Mouse (Mus musculus) c-Kit-negative CD71-positive TER-119-positive erythroid progenitor cells, embryonic 14.5 days (primary cell): Measurements from ENCODE around the gene Zfp13.

ENCODE experiments used
- DNase-seq: peaks from one replicate; pipeline ENCODE4 v3.0.0-alpha.2; 2013; ENCODE audit warnings: low read depth, low spot score

Gene Zfp13

DNA sequence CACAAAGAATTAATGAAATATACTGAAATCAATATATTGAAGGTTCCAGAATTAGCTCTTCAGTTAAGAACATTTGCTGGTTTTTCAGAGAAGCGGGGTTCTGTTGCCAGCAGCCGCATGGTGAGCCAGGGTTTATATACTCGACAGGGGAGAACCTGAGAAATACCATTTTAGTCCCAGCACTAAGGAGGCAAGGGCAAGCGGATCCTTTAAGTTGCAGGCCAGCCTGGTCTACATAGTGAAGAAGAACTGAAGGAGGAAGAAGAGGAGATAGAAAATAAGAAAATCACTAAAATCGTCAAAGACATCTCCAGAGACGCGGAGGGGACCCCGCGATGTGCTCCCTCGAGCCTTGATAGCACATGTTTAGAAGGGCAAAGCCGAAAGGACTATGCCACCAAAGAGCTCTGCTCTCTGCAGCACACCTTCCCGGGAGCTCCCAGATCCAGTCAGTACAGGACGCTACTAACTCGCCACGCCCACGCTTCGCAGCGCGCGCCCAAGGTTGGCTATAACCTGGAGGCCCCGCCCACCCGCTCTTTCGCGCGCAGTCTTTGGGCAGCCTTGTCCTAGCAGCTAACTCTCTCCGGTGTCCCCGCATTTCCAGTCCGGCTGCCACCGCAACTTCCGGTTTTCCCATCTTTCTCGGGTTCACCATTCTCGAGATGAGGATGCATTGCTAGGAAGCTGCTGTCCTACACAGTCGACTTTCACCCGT, 6.9 kb downstream of the Zfp13 start:
- peak; percentile 91 for DNase-seq

DNA sequence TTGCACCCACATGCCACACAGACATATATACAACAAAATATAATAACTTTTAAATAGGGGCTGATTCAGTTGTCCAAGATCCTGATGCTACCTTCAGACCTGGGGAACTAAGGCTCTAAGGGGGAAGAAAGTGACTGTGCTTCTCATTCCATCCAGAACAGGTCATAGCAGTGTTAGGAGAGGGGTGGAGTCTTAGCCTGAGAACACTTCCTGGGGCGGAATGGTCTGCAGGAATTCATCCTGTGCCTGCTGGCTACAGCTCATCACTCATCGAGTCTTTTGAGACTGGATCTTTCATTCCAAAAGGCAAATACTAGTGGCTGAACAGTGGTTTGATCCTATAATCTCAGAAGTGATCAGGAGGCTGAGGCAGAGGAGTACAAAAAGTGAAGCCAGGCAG, 12.0 kb downstream of the Zfp13 start:
- no peak for DNase-seq

DNA sequence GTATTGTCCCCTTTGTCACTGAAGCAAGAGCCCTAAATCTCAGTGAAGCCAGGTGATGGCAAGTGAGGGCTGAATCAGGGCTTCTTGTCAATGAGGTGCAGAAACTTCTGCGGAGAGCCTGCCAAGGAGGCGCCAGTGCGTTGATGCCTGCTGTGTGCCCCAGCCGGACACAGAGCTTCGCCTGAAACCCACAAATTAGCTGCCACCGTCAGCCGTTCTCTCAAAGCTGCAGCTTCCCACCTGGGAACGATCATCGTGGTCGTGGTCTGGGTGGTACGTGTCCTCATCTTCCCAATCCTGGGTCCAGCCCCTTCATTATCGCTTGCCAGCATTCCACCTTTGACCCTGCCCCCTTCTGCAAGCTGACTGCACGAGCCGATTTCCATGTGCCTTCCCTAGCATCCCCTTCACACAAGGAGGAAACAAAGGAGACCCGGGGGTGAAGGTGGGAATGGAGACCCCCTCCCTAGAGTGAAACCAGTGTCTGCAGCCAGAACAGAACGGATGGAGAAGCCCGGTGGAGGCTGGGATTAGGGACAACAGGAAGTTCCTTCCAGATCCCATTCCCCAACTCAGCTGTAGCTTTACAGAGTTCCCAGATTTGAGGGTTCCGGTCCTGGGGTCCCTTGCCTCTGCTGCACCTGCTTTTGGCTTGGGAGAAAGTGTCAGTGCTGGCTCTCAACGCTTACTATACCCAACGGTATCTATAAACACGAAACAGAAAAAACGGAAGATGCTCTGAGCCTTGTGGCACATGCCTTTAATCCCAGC, 13.4 kb downstream of the Zfp13 start:
- no peak for DNase-seq

DNA sequence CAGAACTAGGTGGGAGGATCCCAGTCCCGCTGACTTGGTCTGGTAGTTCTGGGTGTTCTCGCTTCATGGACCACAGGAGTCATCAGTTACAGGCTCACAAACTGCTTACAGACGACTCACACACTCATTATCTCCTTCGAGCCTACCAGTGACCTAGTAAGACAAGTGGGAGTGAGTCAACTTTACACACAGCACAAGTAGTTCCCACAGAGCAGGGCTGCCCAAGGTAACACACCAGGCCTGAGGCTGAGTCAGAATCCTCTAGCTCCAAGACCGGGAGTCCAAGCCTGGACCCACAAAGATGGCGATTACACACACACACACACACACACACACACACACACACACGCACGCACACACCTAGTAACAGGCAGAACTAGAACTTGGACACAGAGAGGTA, 14.5 kb downstream of the Zfp13 start:
- no peak for DNase-seq

DNA sequence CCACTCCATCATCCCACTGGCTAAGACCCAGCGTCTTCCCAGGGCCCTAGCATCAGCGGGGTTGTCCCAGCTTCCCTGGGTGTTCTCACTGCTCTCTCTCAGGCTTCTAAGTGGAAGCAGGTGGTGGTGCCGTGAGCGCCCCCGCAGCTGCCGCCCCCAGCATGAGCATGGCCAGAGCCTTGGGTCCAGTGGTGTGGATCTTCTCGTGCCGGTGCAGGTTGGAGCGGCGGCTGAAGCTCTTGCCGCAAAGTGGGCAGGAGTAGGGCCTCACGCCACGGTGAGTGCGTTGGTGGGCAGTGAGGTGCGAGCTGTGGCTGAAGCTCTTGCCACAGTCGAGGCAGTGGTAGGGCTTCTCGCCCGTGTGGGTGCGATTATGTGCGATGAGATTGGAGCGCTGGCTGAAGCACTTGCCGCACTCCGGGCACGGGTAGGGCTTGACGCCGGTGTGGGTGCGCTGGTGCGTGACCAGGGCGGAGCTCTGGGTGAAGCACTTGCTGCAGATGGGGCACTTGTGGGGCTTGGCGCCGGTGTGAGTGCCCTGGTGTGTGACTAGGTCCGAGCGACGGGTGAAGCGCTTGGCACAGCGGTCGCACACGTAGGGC, 23.2 kb downstream of the Zfp13 start:
- DNase-seq = no peak

DNA sequence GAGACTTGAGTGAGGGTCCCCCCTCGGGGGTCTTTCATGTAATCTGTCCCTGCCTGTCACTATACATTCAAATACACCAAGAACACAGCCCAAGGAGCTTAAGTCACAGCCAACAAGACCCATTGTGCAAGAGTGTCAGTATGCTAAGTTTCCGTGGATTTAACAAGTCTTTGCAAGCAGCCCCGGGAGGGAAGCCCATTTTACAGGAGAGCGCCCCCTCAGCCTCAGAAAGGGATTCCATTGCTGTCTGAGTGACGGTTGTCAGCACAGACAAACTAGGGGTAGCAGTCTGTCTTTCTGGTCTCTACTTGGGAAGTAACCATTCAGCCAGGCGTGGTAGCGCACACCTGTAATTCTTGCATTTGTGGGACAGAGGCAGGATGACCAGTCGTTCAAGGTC, 25.2 kb downstream of the Zfp13 start:
- no peak for DNase-seq

DNA sequence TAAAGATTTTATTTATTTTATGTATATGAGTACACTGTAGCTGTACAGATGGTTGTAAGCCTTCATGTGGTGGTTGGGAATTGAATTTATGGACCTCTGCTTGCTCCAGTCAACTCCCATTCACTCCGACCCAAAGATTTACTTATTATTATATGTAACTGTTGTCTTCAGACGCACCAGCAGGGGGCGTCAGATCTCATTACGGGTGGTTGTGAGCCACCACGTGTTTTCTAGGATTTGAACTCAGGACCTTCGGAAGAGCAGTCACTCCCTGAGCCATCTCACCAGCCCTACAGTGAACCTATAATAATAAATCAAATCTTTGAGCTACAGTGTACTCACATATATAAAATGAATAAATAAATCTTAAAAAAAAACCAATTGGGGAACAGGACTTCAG, 27.2 kb downstream of the Zfp13 start:
- DNase-seq = no peak

DNA sequence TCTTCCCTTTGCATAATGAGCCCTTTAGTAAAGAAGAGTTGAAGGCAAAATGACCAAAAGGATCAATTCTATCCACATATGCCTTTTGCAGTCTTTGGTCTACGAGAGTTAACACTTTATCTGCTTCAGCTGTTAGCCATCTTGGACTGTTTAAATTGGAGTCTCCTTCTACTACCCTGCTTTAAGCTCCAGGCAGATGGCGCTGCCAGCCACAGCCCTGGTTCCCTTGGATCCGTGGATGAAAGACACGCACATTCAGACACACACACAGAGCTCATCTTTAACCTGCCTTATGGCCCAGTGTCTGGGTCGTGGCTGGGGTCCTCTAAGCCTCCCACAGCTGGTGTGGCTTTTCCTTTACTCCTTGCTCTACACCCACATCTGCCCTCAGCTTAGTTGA, 28.2 kb downstream of the Zfp13 start:
- DNase-seq = no peak

DNA sequence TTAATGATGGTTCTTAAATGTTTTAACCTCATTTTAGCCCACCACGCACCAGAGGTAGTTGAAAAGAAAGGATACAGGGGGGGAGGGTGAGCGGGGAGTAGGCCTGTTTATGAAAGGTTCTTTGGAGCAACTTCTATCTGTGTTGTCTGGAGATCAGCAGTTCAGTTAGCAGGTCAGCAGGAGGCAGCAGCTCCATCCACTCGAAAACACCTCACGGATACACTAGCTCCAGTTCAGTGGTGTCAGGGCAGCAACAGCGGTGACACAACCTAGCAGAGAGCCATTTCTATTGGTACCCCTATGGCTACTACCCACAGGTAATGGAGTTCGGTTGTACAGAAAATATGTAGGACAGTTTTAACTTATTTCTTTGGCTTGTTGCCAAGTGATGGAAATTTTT, 29.3 kb downstream of the Zfp13 start:
- DNase-seq = no peak

DNA sequence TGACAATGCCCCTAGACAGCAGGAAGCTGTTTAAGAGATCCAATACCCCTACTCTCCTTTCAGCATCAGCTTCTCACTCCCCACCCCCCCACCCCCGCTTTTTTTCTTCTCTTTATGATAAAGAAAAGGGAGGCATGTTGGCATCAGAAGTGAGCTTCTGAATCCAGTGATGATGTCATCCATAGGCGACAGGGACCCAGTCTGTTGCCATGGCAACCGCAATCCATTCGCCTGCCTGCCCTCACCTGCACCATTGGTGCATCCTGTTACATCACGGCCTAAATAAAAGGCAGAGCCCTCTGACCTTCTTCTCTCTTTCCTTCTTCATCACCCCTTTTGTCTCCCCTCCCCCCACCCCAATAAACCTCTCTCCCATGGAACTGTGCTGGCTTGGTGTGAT, 30.9 kb downstream of the Zfp13 start:
- no peak for DNase-seq

DNA sequence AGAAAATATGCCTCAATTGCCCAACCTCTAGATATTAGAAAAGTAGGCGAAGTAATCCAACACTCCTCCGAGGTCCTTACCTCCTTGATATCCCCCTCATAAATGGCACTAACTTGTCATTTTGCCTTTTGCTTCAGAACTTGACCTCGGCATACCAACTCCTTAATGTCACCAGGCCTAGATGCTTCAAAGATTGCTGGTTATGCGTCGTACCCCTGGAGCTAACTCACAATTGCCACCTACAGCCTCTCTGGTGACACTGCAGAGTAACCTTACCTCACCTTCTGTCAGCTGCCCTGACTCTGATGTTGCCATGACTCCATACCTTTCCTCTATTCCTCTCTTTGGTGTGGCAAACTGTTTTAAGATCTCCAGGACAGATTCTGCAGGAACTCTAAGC, 32.5 kb downstream of the Zfp13 start:
- no peak for DNase-seq

DNA sequence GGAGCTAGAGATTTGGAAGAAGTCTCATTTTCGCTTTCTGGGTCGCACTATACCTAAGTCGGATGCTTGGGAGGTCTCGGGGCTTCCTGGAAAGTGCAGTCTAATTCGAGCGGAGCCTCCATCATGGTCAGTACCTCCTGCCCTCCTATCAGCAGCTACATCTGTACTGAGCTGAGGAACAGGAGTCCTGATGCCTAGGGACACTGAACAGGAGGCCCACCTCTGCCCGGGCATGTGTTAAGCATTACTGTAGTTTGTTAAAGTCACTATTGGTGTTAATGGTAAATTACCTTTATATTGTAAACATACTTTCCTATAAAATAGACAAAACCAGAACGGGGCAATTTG, 34.9 kb downstream of the Zfp13 start:
- DNase-seq = no peak

DNA sequence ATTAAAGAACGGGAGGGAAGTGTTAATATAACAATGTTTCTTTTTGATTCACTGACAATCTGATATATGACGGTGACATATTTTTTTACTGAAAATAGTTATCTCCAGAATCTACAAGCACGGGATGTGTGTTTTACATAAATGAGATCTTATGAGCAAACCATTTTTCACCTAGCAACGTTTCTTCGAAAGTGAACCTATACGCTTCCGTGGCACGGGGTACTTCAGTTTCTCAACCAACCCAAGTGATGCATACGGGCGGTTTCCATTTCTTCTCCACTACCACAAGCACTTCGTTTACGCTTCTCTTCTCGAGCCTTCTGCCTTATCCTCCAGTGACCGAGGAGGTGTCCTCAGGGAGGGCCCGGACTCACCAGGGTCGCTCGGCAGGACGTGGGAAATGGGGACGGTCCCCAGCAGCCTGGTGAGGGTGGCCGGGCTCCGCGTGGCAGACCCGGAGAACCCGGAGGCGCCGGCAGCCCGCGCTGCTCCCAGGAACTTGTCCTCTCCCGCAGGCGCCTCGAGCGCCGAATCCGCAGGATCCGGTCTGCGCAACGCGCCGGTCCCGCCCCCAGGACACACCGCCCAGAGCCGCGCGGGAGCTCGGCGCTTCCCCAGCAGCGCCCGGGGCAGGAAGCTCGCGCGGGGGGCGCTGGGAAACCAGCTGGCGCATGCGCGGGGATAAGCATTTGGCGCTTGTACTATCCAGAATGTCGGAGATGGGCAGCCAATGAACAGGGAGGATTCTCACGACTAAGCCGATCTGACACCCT, 35.5 kb downstream of the Zfp13 start, which contains the start of gene Zfp213:
TSS of gene Zfp213 (minus strand) at position 644 of the 773 bp plus-strand sequence.
- peak; percentile 94 for DNase-seq

DNA sequence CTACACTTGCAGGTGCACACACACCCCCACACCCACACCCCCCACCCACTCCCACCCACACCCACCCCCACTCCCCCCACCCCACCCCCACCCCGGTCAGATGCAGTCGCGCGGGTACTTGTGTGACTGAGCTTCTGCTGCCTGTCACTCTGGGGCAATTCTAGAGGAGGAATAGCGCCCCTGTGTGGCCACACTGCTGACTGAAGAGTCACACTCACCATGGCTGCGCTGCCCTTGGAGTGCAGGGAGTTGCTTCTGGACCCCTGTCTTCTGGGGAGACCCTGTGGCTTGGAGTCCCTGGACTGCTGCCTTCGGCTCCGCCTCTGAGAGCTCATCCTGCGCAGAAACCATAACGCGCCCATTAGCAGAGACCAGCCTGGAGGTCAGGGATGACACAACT, 39.5 kb downstream of the Zfp13 start:
- no peak for DNase-seq

DNA sequence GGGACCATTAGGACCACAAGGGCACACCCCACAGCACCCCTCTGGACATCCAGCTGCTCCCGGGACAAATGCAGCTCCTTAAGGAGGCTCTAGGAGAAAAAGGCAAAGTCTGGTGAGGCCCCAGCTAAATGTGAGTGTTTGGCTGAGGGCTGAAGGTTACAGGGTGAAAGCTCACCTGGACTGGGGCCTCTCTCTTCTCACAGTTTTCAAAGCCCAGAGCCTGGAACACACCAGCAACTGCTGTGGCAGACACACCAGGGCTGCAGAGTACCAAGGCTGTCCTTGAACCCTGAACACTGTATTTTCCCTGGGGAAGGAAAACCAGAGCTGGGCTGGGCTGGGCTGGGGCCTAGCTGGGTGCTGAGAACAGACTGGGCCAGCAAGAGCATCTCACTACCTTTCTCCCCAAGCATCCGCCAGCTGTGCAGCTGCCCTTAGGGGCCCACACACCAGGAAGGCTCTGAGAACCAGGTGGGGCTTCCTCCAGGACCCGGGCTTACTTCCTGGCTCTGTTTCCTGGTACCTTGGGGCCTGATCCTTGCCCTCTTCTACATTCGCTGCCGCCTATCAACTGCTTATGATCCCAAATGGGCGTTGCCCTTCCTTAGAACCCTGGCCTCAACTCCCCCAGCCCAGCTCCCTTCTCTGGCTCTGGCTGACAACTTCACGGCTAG, 43.9 kb downstream of the Zfp13 start:
- DNase-seq = no peak

DNA sequence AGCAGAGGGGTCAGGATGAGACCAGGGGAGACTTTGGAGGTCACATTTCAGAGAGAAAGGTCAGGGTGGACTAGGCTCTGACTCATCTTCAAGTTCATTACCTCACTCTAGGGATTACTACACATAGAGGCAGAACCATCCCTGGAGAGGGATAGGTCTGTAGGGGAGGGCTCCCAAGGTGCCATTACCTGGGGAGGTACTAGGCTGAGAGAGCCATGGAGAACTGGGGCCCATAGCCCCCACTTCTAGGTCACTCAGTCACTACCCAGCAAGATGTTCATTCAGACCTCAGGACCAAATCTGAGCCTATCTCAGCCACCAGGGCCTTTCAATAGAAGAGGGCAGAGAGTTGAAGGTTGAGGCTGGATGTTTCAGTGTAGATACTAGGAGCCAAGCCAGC, 45.0 kb downstream of the Zfp13 start:
- no peak for DNase-seq

DNA sequence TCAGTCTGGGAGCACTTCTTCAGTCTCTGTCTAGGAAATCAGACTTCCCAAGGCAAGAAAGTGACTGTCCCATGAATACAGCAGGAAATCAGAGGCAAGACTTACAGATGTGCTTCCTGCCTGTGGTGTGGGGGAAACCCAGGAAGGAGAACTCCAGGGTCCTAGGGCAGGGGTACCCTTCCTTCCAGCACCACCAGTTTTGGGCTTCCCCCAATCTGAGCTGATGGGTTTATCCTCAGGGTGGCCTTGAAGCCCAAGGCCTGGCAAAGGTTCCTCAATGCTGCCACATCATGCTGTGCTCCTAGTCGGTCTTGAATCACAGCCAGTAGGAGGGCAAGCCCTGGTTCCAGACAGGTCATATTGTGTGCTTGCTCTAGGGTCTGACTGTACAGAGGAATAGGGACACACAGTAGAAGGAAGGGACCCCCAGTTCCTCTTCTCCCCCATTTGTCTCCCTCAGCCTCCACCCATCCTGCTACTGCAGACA, 45.6 kb downstream of the Zfp13 start:
- DNase-seq = no peak

DNA sequence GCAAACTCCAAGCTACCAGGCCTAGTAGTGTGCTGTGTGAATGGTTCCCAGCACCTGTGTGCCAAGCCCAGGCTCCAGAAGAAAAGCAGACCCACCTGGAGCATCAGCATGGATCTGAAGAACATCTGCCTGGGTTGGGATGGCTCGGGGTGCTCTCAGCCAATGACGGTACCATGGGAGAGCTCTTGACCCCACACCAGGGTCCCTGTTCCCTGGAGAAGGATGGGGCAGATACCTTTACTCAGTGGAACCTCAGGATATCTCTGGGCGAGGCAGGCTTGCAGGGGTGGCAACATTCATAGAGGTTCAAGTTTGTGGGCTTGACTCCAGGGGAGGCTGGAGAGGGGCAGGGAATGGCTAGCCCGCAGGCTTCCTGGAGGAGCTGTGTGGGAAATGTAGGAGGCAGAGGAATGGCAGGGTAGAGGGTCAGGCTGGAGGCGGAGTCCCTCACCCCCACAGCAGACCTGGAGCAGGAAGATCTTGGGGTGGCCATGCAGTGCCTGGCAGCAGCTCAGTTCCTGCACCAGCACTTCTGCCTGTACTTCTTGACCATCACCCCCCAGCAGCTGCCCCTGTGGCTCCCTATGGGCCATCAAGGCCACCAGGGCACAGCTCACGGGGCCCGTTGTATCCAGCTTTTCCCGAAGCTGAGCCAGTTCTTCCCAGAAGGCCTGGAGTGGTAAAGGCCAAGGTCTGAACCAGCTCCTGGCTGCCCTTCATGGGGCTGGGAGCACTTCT, 46.2 kb downstream of the Zfp13 start:
- no peak for DNase-seq

DNA sequence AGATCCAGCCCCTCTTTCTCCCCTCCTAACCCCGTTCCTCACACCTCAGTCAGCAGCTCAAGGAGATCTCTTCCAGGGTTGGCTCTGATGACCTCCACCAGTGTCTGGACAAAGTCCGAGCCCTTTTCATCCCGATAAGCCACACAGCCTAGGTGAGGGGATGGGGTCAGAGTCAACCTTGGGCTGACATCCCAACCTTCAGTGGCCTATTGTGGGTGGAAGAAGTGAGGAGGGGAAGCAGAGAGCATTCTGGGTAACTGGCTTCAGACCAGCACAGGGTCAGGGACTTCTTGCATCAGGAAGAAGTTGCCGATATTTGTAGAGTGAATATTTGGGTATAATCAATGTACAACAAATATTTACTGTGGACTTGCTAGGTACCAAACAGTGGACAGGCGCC, 47.3 kb downstream of the Zfp13 start:
- DNase-seq = no peak

DNA sequence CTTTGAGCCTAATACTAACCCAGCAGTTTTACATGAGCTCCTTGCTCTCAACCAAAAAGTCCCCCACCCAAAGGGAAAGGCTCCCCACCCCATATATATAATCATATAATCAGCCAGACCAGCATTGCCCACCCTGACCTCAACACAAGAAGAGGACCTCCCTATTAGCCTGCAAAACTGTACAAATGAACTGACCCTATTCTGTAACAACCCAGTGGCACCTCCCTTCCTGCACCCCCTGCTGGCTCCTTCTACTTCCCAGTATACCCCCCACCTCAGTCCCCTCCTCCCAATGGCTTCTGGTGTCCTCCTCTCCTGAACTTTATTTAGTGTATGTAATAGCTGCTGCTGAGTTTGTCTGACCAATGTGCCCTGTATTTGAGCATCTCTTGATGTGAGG, 47.9 kb downstream of the Zfp13 start:
- no peak for DNase-seq

DNA sequence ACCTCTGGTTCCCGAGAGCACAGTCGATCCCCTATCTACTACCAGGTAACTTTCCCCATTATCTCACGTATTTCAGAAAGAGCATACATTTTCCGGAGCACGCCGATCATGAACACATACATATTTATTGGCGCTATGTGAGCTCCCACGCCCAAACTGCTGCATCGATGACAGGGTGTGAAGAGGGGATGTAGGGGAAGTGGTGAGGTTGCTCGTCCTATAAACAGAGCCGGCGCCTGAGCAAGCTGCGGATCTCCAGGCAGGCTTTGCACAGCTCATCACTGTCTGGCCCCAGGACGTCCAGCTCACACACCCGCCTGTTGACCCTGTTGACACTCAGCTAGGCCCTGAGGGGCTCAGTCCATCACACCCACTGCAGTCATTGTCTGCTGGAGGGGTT, 48.4 kb downstream of the Zfp13 start:
- no peak for DNase-seq
